Mouse (Mus musculus): ENCODE results near the gene Klhl33. TPM values are rescaled to one million over a fixed set of nuclear protein-coding genes. Genes with fewer than 3 reads are reported as not detected.

The Klhl33 gene
- polyA plus RNA-seq, 1 experiment = 0.26 TPM

DNA sequence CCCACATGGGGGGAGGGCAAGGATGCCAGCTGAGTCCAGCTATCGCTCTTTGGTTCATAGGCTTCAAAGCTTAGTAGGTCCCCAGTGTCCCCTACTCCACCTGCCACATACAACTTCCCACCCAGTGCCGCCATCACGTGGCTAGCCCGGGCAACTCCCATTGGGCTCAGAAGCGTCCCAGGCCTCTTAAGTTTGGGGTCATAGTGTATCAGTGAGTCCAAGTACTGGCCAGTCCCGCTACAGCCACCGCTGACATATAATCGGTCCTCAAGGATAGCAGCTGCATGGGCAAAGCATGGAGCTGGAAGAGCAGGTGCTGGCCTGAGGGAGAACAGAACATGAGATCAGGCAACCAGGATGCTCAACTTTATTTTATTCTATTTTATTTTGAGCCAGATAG, 5.7 kb downstream of the Klhl33 start:
- Histone ChIP-seq H3K27me3 (ENCODE audit: control insufficient read depth, insufficient read depth, insufficient read length) (no peaks in the 10 kb centered on the region), H3K79me3 (ENCODE audit: low read depth) (no peaks in the 10 kb centered on the region), H3K4me3 (ENCODE audit: insufficient read depth, poor library complexity, severe bottlenecking) (no peak overlapping the region), H3ac (ENCODE audit: control insufficient read depth, insufficient read length, low read depth) (no peak overlapping the region), H3K36me3 (ENCODE audit: control insufficient read depth, insufficient read depth) (no peaks in the 10 kb centered on the region), H3K79me2 (ENCODE audit: control insufficient read depth, insufficient read depth) (no peaks in the 10 kb centered on the region)
- TF ChIP-seq CTCF (IDR thresholded peaks at IDR 0.05; ENCODE audit: control insufficient read depth, insufficient read depth, insufficient read length) = no peak
- no peak for TF ChIP-seq MAX (IDR thresholded peaks at IDR 0.05)
- TF ChIP-seq MYOG (IDR thresholded peaks at IDR 0.05; ENCODE audit: control insufficient read depth, extremely low read depth, insufficient read length) = no peak
- no peak for TF ChIP-seq USF1 (IDR thresholded peaks at IDR 0.05; ENCODE audit: low read depth)
- TF ChIP-seq MYOD1 (IDR thresholded peaks at IDR 0.05; ENCODE audit: control insufficient read depth, insufficient read length, low read depth) = no peak
- no peak for TF ChIP-seq CEBPB (IDR thresholded peaks at IDR 0.05; ENCODE audit: low read depth)
- no peak for TF ChIP-seq FOSL1 (IDR thresholded peaks at IDR 0.05; ENCODE audit: insufficient read depth, low read length, poor library complexity, severe bottlenecking)

DNA sequence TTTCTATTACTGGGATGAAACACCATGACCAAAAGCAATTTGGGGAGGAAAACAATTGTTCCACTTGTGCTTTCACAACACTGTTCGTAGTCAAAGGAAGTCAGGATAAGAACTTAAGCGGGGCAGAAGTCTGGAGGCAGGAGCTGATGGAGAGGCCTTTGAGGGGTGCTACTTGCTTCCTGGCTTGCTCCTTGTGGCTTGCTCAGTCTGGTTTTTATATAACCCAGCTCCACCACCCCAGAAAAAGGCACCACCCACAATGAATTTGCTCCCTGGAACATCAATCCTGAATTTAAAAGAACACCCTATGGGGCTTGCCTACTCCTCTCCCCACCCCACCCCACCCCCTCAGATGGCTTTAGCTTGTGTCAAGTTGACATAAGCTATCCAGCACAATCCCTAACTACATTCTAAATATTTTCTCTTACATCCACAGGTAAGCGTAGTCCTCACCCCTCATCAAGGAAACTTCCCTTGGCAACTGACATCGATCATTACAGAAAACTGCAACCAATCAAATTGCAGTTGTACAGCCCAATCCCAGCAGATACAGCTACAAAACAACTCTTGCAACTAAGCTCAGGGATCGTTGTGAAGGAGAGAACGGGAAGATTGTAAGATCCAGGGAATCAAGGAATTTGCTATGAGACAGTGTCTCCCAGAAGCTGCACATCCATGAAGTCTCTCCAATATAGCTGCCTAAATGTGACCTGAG, 20.9 kb downstream of the Klhl33 start:
- Histone ChIP-seq H3K4me3 (ENCODE audit: insufficient read depth, poor library complexity, severe bottlenecking) (no peak overlapping the region), H3K79me2 (ENCODE audit: control insufficient read depth, insufficient read depth) (no peaks in the 10 kb centered on the region), H3K27me3 (ENCODE audit: control insufficient read depth, insufficient read depth, insufficient read length) (no peaks in the 10 kb centered on the region), H3K79me3 (ENCODE audit: low read depth) (no peaks in the 10 kb centered on the region), H3ac (ENCODE audit: control insufficient read depth, insufficient read length, low read depth) (no peak overlapping the region), H3K36me3 (ENCODE audit: control insufficient read depth, insufficient read depth) (no peaks in the 10 kb centered on the region)
- TF ChIP-seq MYOG (IDR thresholded peaks at IDR 0.05; ENCODE audit: control insufficient read depth, extremely low read depth, insufficient read length) (no peak), USF1 (IDR thresholded peaks at IDR 0.05; ENCODE audit: low read depth) (no peak), MAX (IDR thresholded peaks at IDR 0.05) (no peak), CEBPB (IDR thresholded peaks at IDR 0.05; ENCODE audit: low read depth) (no peak), CTCF (IDR thresholded peaks at IDR 0.05; ENCODE audit: control insufficient read depth, insufficient read depth, insufficient read length) (no peak), MYOD1 (IDR thresholded peaks at IDR 0.05; ENCODE audit: control insufficient read depth, insufficient read length, low read depth) (no peak), FOSL1 (IDR thresholded peaks at IDR 0.05; ENCODE audit: insufficient read depth, low read length, poor library complexity, severe bottlenecking) (no peak)

DNA sequence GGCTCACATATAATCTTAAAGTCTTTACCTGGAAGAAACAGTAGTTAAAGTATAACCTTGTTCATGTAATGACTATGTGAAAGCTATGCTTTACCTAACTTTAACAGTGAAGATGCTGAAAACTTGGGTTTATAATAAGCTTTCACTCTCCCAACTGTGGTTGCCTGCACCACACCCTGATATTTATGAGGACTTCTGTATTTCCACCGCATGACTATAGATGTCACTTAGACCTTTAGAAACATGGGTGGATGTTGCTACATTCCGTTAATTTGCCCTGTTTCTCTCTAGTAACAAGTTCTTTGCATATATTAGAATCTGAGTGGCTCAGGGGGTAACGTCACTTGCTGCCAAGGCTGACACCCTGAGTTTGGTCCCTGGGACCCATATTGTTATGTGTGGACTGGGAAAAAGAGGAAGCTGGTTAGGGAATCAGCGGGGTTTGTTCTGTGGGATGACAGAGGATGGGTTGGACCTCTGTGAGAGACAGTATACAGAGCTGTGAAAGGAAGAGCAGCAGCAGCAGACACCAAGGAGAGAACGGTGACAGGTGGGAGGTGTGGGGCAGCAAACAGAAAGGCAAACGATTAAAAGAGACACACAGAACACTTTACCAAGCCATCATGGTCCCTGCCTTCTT, 21.6 kb downstream of the Klhl33 start:
- Histone ChIP-seq H3K27me3 (ENCODE audit: control insufficient read depth, insufficient read depth, insufficient read length) (no peaks in the 10 kb centered on the region), H3K79me3 (ENCODE audit: low read depth) (no peaks in the 10 kb centered on the region), H3K36me3 (ENCODE audit: control insufficient read depth, insufficient read depth) (no peaks in the 10 kb centered on the region), H3K4me3 (ENCODE audit: insufficient read depth, poor library complexity, severe bottlenecking) (no peak overlapping the region), H3ac (ENCODE audit: control insufficient read depth, insufficient read length, low read depth) (no peak overlapping the region), H3K79me2 (ENCODE audit: control insufficient read depth, insufficient read depth) (no peaks in the 10 kb centered on the region)
- TF ChIP-seq MYOD1 (IDR thresholded peaks at IDR 0.05; ENCODE audit: control insufficient read depth, insufficient read length, low read depth) (no peak), MYOG (IDR thresholded peaks at IDR 0.05; ENCODE audit: control insufficient read depth, extremely low read depth, insufficient read length) (no peak), MAX (IDR thresholded peaks at IDR 0.05) (no peak), FOSL1 (IDR thresholded peaks at IDR 0.05; ENCODE audit: insufficient read depth, low read length, poor library complexity, severe bottlenecking) (no peak), CEBPB (IDR thresholded peaks at IDR 0.05; ENCODE audit: low read depth) (no peak), USF1 (IDR thresholded peaks at IDR 0.05; ENCODE audit: low read depth) (no peak), CTCF (IDR thresholded peaks at IDR 0.05; ENCODE audit: control insufficient read depth, insufficient read depth, insufficient read length) (no peak)

DNA sequence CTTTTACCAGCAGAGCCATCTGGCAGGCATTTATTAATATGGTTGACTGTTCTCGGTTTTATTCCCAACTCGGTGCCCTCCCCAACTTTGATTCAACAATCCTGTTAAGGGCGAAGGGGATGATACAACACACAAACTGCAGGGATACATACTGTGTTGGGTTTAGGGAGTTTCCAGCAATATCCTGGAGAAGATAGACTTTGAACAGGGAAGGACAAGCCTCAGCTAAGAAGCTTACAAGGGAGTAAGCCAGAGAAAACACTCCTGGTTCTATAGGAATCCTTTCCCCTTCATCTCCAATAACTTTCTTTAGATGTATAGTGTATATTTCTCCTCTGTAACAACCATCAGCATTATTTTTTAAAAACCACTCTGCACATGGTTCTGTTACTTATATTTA, 22.1 kb downstream of the Klhl33 start:
- Histone ChIP-seq H3K79me2 (ENCODE audit: control insufficient read depth, insufficient read depth) (no peaks in the 10 kb centered on the region), H3K36me3 (ENCODE audit: control insufficient read depth, insufficient read depth) (no peaks in the 10 kb centered on the region), H3K4me3 (ENCODE audit: insufficient read depth, poor library complexity, severe bottlenecking) (no peak overlapping the region), H3K27me3 (ENCODE audit: control insufficient read depth, insufficient read depth, insufficient read length) (no peaks in the 10 kb centered on the region), H3K79me3 (ENCODE audit: low read depth) (no peaks in the 10 kb centered on the region), H3ac (ENCODE audit: control insufficient read depth, insufficient read length, low read depth) (no peak overlapping the region)
- TF ChIP-seq MYOG (IDR thresholded peaks at IDR 0.05; ENCODE audit: control insufficient read depth, extremely low read depth, insufficient read length) = no peak
- no peak for TF ChIP-seq MYOD1 (IDR thresholded peaks at IDR 0.05; ENCODE audit: control insufficient read depth, insufficient read length, low read depth)
- TF ChIP-seq FOSL1 (IDR thresholded peaks at IDR 0.05; ENCODE audit: insufficient read depth, low read length, poor library complexity, severe bottlenecking) = no peak
- TF ChIP-seq MAX (IDR thresholded peaks at IDR 0.05) = no peak
- TF ChIP-seq CTCF (IDR thresholded peaks at IDR 0.05; ENCODE audit: control insufficient read depth, insufficient read depth, insufficient read length) = no peak
- no peak for TF ChIP-seq USF1 (IDR thresholded peaks at IDR 0.05; ENCODE audit: low read depth)

DNA sequence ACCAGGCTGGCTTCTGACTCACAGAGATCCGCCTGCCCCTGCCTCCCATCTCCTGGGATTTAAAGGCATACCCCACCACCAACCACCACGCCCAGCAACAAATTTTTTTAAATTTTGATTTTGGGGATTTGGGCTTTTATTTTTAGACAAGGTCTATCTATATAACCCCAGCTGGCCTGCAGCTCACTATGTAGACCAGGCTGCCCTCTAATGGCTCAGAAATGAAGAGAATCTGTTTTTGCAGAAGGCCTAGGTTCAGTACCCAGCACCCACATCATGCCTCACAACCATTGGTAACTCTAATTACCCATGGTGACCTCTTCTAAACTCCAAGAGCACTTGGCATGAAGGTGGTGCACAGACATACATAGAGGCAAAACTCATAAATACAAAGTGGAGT, 26.0 kb downstream of the Klhl33 start:
- Histone ChIP-seq H3K27me3 (ENCODE audit: control insufficient read depth, insufficient read depth, insufficient read length) (no peaks in the 10 kb centered on the region), H3ac (ENCODE audit: control insufficient read depth, insufficient read length, low read depth) (no peak overlapping the region), H3K4me3 (ENCODE audit: insufficient read depth, poor library complexity, severe bottlenecking) (no peak overlapping the region), H3K36me3 (ENCODE audit: control insufficient read depth, insufficient read depth) (peaks cover 17% of the 10 kb centered on the region), H3K79me2 (ENCODE audit: control insufficient read depth, insufficient read depth) (peaks cover 12% of the 10 kb centered on the region), H3K79me3 (ENCODE audit: low read depth) (no peaks in the 10 kb centered on the region)
- TF ChIP-seq MYOG (IDR thresholded peaks at IDR 0.05; ENCODE audit: control insufficient read depth, extremely low read depth, insufficient read length) (no peak), MYOD1 (IDR thresholded peaks at IDR 0.05; ENCODE audit: control insufficient read depth, insufficient read length, low read depth) (no peak), USF1 (IDR thresholded peaks at IDR 0.05; ENCODE audit: low read depth) (no peak), CTCF (IDR thresholded peaks at IDR 0.05; ENCODE audit: control insufficient read depth, insufficient read depth, insufficient read length) (no peak), CEBPB (IDR thresholded peaks at IDR 0.05; ENCODE audit: low read depth) (no peak), FOSL1 (IDR thresholded peaks at IDR 0.05; ENCODE audit: insufficient read depth, low read length, poor library complexity, severe bottlenecking) (no peak), MAX (IDR thresholded peaks at IDR 0.05) (no peak)
